Mouse (Mus musculus): ENCODE measurements at regions not wholly inside any gene's neighbourhood (a gene's known extent, or its start where the extent isn't known, plus 50 kb on each side); places are given as distances from the start of the nearest gene placed in this dataset.

- DNase-seq (ENCODE audit: low spot score) = no peak
These were observed 553.6 kb upstream of the Tmpo start for GRCm38 (mm10) chr10:91734691-91735090.

GRCm38 (mm10) chr10:91732007-91732589 lies 551.0 kb upstream of the Tmpo start:
- DNase-seq (ENCODE audit: low spot score) = no peak

DNA sequence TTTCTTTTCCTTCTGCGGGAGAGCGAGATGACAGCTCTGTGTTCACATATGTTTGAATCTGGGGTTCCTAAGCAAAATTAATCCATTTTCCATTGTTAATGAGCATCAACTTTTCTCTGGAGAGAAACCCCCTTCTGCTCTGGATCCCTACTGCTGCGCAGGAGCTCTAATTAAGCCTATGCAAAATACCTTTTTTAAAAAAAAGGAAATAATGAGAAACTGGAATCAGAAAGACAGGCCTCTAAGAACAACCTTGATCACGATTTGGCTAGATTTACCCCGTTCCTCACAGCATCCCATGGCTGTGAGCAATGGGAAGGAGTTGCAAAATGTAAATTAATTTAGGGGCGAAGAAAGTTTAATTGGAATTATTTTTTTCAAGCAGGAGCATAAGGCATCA lies 548.9 kb upstream of the Tmpo start:
- no peak for DNase-seq (ENCODE audit: low spot score)

- DNase-seq (ENCODE audit: low spot score) = no peak
These were observed 538.7 kb upstream of the Tmpo start for GRCm38 (mm10) chr10:91719561-91720371.

DNA sequence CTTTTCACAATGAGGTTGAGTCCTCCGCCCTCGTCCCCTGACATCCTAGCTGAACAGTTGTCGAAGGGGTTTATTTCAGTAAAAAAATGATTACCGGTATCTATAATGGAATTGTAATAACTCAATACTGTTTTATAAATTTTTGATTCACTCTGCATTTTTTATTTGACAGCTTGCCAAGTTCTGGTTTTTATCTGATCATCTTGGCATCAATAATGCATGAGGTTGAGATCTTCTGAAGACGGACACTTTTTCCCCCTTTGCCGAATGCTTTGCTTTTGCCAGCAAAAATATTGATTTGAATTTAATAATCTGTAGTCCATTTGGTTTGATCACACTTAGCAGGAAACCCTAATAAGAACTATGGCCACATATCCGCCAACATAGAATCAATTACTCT lies 535.5 kb upstream of the Tmpo start:
- DNase-seq (ENCODE audit: low spot score) = no peak

DNA sequence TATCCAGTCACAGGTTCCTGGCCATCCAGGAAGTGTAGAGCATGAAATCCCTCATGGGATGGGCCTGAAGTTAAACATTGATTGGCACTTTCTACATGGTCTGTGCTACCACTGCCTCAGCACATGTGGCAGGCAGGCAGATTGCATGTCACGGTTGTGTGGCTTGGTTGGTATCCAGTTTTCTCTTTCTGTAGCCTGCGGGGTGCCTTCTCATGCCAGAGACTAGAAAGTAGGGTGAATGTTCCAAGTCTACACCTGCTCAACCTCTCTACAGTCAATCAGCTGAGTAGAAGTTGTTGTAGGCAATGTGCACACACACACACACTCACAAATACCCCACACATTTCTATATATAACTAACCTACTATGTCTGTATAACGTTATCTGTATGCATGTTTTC lies 533.5 kb upstream of the Tmpo start:
- no peak for DNase-seq (ENCODE audit: low spot score)

DNA sequence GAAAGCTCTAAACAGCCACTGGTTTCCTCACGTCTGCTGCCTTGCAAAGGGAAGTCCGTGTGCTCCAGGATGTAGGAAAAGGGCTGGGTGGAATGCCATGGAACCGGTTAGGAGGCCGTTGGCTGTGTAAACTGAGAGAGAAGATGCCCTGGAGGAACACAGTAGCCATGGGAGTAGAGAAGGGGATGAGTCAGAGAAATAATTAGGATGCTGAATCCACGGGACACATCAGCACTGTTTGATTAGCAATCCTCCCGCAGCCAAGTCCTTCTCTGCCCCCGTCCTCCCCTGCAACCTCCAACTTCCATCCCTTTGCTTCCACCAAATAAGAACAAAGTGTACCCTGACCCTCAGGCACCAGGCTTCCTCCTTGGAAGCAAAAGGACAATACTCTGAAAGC lies 532.4 kb upstream of the Tmpo start:
- no peak for DNase-seq (ENCODE audit: low spot score)

DNA sequence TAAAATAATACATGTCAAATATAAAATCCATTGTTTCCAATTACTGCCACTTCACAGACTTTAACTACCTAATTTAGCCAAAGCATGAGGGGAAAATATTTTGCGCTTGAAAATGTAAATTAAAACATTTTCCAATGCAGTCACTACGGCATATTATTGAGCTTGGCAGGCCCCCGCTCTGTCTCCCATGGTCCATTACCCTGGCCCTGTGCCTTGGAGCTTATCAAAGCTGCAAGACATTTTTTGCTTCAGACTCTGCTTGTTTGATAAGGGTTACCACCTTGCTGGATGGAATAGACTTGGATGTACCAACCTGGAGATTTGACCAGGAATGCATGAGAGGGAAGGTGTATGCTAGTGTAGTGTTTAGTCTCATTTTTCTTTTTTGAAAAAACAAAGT lies 525.7 kb upstream of the Tmpo start:
- DNase-seq (ENCODE audit: low spot score) = no peak

DNA sequence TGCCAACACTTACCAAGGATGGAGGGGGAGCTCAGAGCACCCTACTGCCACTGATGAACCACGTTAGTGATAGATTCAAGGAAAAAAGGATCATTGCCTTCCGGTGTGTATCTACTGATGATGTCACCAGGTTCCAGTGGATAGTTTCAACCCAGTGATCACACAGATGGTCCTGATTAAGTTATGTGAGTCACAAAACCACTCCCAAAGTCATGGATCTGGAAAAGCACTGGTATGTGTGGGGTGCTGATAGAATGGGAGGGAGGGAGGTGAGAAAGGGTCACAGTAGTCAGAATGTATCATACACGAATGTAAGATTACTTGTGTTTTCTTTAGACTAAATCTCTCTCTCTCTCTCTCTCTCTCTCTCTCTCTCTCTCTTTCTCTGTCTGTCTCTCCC lies 523.6 kb upstream of the Tmpo start:
- DNase-seq (ENCODE audit: low spot score) = no peak

GRCm38 (mm10) chr10:91701822-91702221 lies 520.7 kb upstream of the Tmpo start:
- DNase-seq (ENCODE audit: low spot score) = no peak

- DNase-seq (ENCODE audit: low spot score) = no peak
These were observed 505.0 kb upstream of the Tmpo start for GRCm38 (mm10) chr10:91686082-91686618.

DNA sequence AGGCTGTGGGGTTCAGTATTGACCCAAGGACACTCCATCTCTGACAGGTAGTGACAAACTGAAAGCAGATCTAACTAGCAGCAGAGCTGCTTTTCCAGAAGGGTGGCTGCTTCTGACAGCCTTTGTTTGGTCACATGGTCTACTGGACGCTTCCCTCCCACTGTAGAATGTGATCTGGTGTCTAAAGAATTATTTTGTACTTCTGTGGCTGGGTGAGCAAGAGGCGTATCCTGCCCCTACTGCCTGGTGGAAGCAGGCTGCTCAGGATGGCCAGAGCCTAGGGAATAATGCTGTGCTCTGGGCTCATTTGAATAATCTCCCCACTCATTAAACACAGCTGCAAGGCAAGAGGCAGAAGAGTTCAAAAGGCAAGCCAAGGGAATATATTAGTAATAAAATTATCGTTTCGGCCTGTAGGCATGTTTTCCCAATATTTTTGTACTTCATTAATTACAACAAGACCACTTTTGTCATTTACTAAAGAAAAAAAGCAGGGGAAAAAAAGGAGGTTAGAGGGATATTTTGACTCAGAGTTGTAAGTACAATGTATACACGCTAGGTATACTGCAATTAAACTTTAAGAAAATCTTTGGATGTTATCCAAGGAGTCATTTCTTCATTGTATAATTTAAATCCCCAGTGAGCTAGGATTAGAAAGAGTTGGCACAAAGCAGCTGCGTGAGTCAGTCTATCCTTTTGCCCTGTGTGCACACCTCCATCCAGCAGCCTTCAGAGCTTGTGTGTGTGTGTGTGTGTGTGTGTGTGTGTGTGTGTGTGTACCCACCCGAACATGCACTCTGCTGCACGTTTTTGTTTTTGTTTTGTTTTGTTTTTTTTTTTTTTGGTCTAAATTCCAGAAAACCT lies 504.3 kb upstream of the Tmpo start:
- DNase-seq (ENCODE audit: low spot score) = no peak

- DNase-seq (ENCODE audit: low spot score) = no peak
These were observed 498.5 kb upstream of the Tmpo start for GRCm38 (mm10) chr10:91679641-91680040.

DNA sequence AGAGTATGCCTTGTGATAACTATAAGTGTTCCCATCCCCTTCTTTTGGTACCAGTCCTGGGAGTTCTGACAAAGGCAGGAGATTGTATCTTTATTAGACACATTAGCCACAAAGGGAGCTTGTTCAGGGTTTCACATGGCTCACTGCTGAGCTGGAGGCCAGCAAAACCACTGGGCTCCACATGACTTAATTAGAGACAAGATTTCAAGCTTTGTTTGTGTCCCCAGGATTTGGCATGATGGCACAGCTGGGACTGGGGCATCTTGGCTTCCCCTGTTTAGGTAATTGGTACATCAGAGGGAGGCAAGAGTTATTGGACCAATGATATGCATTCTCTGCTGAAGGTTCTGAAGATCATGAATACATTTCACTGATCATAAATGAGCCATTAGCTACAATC lies 456.8 kb upstream of the Tmpo start:
- DNase-seq (ENCODE audit: low spot score) = no peak

DNA sequence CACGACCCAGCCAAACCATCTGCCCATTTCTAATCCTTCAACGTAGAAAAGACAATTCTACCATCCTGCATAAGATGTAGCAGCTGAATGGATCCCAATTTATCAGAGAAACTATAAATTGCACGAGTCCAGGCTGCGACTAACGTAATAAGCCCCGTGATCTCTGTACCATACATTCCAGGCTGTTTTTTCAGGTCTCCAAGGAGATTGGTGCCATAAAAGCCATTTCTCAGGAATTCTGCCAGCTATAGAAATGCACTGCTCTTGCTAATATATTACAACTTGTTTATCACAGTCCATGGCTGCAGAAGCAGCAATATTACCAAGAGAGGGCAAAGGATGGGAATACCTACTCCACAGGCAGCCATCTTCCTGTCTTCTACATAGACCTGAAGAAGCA lies 447.6 kb upstream of the Tmpo start:
- DNase-seq (ENCODE audit: low spot score) = no peak

DNA sequence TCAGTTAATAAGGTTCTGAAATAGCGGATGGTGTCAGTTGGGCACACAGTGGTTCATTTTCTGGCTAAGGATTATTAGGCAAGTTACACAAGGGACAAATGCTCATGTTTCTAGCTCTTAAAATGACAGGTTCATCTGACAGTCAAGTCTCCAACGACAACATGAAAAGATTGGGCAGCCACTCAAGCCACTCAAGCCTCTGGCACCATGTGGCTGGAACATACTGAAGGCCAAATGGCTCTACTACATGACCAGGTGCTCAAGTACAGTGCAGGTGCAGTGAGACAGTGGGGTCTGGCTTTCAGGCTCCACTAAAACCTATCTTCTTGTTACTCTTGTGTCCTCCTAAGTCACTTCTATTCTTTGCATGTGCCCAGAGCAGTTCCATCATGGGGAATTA lies 441.2 kb upstream of the Tmpo start:
- DNase-seq (ENCODE audit: low spot score) = no peak

- no peak for DNase-seq (ENCODE audit: low spot score)
These were observed 432.8 kb upstream of the Tmpo start for GRCm38 (mm10) chr10:91613794-91614479.

GRCm38 (mm10) chr10:91612052-91612451 lies 430.9 kb upstream of the Tmpo start:
- DNase-seq (ENCODE audit: low spot score) = no peak

- DNase-seq (ENCODE audit: low spot score) = no peak
These were observed 413.8 kb upstream of the Tmpo start for GRCm38 (mm10) chr10:91594891-91595290.

- DNase-seq (ENCODE audit: low spot score) = no peak
These were observed 412.3 kb upstream of the Tmpo start for GRCm38 (mm10) chr10:91593378-91593777.

GRCm38 (mm10) chr10:91591845-91592244 lies 410.7 kb upstream of the Tmpo start:
- DNase-seq (ENCODE audit: low spot score) = no peak

- no peak for DNase-seq (ENCODE audit: low spot score)
These were observed 410.3 kb upstream of the Tmpo start for GRCm38 (mm10) chr10:91591398-91591811.
